Mouse (Mus musculus): ENCODE measurements around the gene H2al1n. TPM values are rescaled to one million over a fixed set of nuclear protein-coding genes. Genes with fewer than 3 reads are reported as not detected.
"Not testable (repeated sequence)": the region's sequence is repeated elsewhere in the genome, so short reads cannot be mapped to it uniquely, and the experiment has no call there.

H2al1n gene
- polyA plus RNA-seq (2015; fragmentation: Nextera tagmentation; extraction: Ambion mirVana) = not detected in 2 replicates

- not testable (repeated sequence) for H3K4me2 ChIP-seq; H3K27me3 ChIP-seq; ATAC-seq (ENCODE audit: insufficient read depth); H3K4me1 ChIP-seq (replicated peaks); H3K36me3 ChIP-seq (replicated peaks); H3K9ac ChIP-seq; H3K27ac ChIP-seq (replicated peaks); H3K9me3 ChIP-seq (replicated peaks); H3K4me3 ChIP-seq (replicated peaks)
- 69% methylated on average over 3 of the region's 3 CpGs for WGBS (ENCODE audit: insufficient replicate concordance)
Measured at GRCm38 (mm10) chrX:14210848-14211247, at the start of gene H2al1n. Gene H2al1n, plus strand, starts transcription at chrX:14211148.

DNA sequence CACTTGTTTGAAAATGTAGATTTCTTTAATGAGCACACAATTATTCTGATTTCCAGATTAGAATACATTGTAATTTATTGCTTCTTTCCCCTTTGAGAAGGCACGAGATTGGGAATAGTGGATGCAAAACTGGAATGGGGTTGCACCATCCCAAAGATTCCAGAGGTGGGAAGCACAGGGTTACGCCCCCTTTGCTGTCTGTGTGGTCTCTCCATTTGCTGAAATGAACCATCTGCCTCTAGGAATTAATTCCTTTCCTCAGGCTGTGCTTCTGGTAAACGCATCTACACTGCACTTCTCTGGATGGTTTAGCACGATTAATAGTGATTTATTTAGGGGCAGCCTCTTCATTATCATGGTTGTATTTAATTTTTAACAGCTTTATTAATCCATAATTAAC is 11.7 kb upstream of the H2al1n start:
- WGBS (ENCODE audit: insufficient replicate concordance) = 41% methylated on average over 4 of the region's 4 CpGs
- no peaks in the 10 kb centered on the region for H3K4me1 ChIP-seq (replicated peaks)
- no peak overlapping the region for H3K4me2 ChIP-seq
- H3K9ac ChIP-seq = no peak overlapping the region
- ATAC-seq (ENCODE audit: insufficient read depth) = no peak
- H3K27me3 ChIP-seq = no peaks in the 10 kb centered on the region
- H3K36me3 ChIP-seq (replicated peaks) = no peaks in the 10 kb centered on the region
- H3K4me3 ChIP-seq (replicated peaks) = no peak overlapping the region
- no peaks in the 10 kb centered on the region for H3K9me3 ChIP-seq (replicated peaks)
- H3K27ac ChIP-seq (replicated peaks) = no peak overlapping the region

GRCm38 (mm10) chrX:14206112-14206875 is 4.7 kb upstream of the H2al1n start:
- Histone ChIP-seq H3K9ac (no peak overlapping the region), H3K4me3 (replicated peaks) (no peak overlapping the region), H3K36me3 (replicated peaks) (no peaks in the 10 kb centered on the region), H3K27ac (replicated peaks) (no peak overlapping the region), H3K4me2 (no peak overlapping the region), H3K27me3 (no peaks in the 10 kb centered on the region), H3K9me3 (replicated peaks) (no peaks in the 10 kb centered on the region), H3K4me1 (replicated peaks) (no peaks in the 10 kb centered on the region)
- no peak for ATAC-seq (ENCODE audit: insufficient read depth)
- 39% methylated on average over 8 of the region's 8 CpGs for WGBS (ENCODE audit: insufficient replicate concordance)

GRCm38 (mm10) chrX:14229218-14229617 is 18.3 kb downstream of the H2al1n start:
- Histone ChIP-seq H3K27ac (replicated peaks) (no peak overlapping the region), H3K4me1 (replicated peaks) (no peaks in the 10 kb centered on the region), H3K4me3 (replicated peaks) (no peak overlapping the region), H3K9ac (no peak overlapping the region), H3K27me3 (no peaks in the 10 kb centered on the region), H3K36me3 (replicated peaks) (no peaks in the 10 kb centered on the region), H3K4me2 (no peak overlapping the region), H3K9me3 (replicated peaks) (no peaks in the 10 kb centered on the region)
- no peak for ATAC-seq (ENCODE audit: insufficient read depth)
- WGBS (ENCODE audit: insufficient replicate concordance) = 45% methylated on average over 2 of the region's 2 CpGs

DNA sequence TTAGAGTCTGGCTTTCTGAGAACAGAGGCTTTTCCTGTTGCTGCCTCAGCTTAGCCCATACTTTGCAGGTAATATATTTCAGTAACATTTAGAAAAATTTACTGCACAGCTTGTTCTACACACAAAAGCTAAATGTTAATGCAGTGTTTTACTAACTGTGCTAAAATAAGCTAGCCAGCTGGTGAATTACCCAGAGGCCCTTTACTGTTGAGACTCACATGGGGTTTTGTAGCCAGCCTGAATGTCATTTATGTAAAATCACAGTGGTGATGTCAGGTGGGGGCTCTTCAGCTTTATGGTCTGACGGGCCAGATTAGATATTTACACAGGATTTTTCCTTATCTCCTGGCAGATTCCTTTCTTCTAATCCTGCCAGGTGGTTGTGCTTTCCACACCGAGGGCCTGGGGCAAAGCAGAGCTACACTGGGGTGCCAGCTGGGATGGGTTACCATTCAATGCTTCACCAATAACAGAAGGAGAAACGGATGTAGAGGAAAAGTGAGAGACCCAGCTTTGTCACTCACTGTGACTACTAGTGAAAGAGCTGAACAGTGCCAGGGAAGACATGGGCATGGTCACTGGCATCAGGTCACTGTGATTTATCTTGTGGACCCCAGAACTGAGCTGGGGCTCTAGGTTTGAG is 48.8 kb downstream of the H2al1n start:
- no peak overlapping the region for H3K9ac ChIP-seq
- H3K4me3 ChIP-seq (replicated peaks) = no peak overlapping the region
- H3K27ac ChIP-seq (replicated peaks) = no peak overlapping the region
- no peaks in the 10 kb centered on the region for H3K36me3 ChIP-seq (replicated peaks)
- no peaks in the 10 kb centered on the region for H3K4me1 ChIP-seq (replicated peaks)
- H3K27me3 ChIP-seq = no peaks in the 10 kb centered on the region
- no peaks in the 10 kb centered on the region for H3K9me3 ChIP-seq (replicated peaks)
- 35% methylated on average over 3 of the region's 3 CpGs for WGBS (ENCODE audit: insufficient replicate concordance)
- ATAC-seq (ENCODE audit: insufficient read depth) = no peak
- H3K4me2 ChIP-seq = no peak overlapping the region
